Mouse (Mus musculus) lung, postnatal 0 days (tissue): ENCODE data around the gene Ncor2.

Source experiments
- CTCF ChIP-seq: IDR thresholded peaks from 2 replicates; pipeline ENCODE4 v1.5.1; 2016; ENCODE audit warnings: antibody characterized with exemption, mild to moderate bottlenecking
- EP300 ChIP-seq: IDR thresholded peaks from 2 replicates; pipeline ENCODE4 v1.6.1; 2016; ENCODE audit warnings: antibody characterized with exemption, mild to moderate bottlenecking, control low read depth

GRCm38 (mm10) chr5:125071919-125072318 is 107.1 kb downstream of the Ncor2 start:
- TF ChIP-seq CTCF (no peak), EP300 (peak; percentile 78)
